Mouse (Mus musculus) lung, postnatal 14 days (tissue): Measurements from ENCODE around the gene Slc5a2.

Source experiments
- DNase-seq: peaks from one replicate; pipeline ENCODE4 v3.0.0; 2021

The Slc5a2 gene

GRCm38 (mm10) chr7:128265411-128265810, at the start of gene Slc5a2:
Slc5a2 (plus strand) TSS chr7:128265657.
- DNase-seq: no peak

GRCm38 (mm10) chr7:128219952-128220351, 45.5 kb upstream of the Slc5a2 start:
- no peak for DNase-seq

GRCm38 (mm10) chr7:128220936-128221335, 44.5 kb upstream of the Slc5a2 start:
- no peak for DNase-seq

GRCm38 (mm10) chr7:128231741-128232140, 33.7 kb upstream of the Slc5a2 start:
- no peak for DNase-seq

GRCm38 (mm10) chr7:128234796-128235195, 30.7 kb upstream of the Slc5a2 start:
- DNase-seq: no peak

- DNase-seq: no peak
These were observed 30.0 kb upstream of the Slc5a2 start for GRCm38 (mm10) chr7:128235481-128235880.

- DNase-seq: no peak
These were observed 29.0 kb upstream of the Slc5a2 start for GRCm38 (mm10) chr7:128236426-128236825.

GRCm38 (mm10) chr7:128236856-128237592, 28.4 kb upstream of the Slc5a2 start, which contains the start of gene Armc5:
Armc5 (plus strand) TSS chr7:128237342.
- peak; percentile 88 for DNase-seq

GRCm38 (mm10) chr7:128237593-128237926, 27.9 kb upstream of the Slc5a2 start:
- DNase-seq: no peak

GRCm38 (mm10) chr7:128237927-128238778, 27.3 kb upstream of the Slc5a2 start, which contains the start of gene 9130023H24Rik:
9130023H24Rik (minus strand) TSS chr7:128238031.
- peak; percentile 100 for DNase-seq

- peak; percentile 63 for DNase-seq
These were observed 26.5 kb upstream of the Slc5a2 start for GRCm38 (mm10) chr7:128238991-128239390.

GRCm38 (mm10) chr7:128240131-128240784, 25.2 kb upstream of the Slc5a2 start:
- DNase-seq: no peak

- DNase-seq: no peak
These were observed 23.1 kb upstream of the Slc5a2 start for GRCm38 (mm10) chr7:128242331-128242730.

- DNase-seq: no peak
These were observed 21.5 kb upstream of the Slc5a2 start for GRCm38 (mm10) chr7:128243921-128244320.

GRCm38 (mm10) chr7:128244410-128245025, 20.9 kb upstream of the Slc5a2 start:
- DNase-seq: no peak

- DNase-seq: no peak
These were observed 19.9 kb upstream of the Slc5a2 start for GRCm38 (mm10) chr7:128245547-128245946.

GRCm38 (mm10) chr7:128246496-128247391, 18.7 kb upstream of the Slc5a2 start, which contains the start of gene Tgfb1i1:
Tgfb1i1 (plus strand) TSS chr7:128246812.
- peak; percentile 76 for DNase-seq

GRCm38 (mm10) chr7:128247443-128247842, 18.0 kb upstream of the Slc5a2 start:
- DNase-seq: peak; percentile 95

- DNase-seq: no peak
These were observed 17.1 kb upstream of the Slc5a2 start for GRCm38 (mm10) chr7:128248081-128249042.

GRCm38 (mm10) chr7:128249998-128250397, 15.5 kb upstream of the Slc5a2 start:
- DNase-seq: no peak

GRCm38 (mm10) chr7:128251946-128252345, 13.5 kb upstream of the Slc5a2 start:
- DNase-seq: no peak
